Mouse (Mus musculus) hindbrain, postnatal 0 days (tissue): ENCODE results near the gene Kcnj6. TPM values are rescaled to one million over a fixed set of nuclear protein-coding genes. Genes with fewer than 3 reads are reported as not detected.

Experiments used
- ATAC-seq: fragments of 200-750 bp; cut with Nextera tagmentation; 2 replicates; pipeline ENCODE4 v1.8.0; 2017; ENCODE audit warnings: mild to moderate bottlenecking, moderate TSS enrichment, moderate library complexity
- DNase-seq: peaks from one replicate; pipeline ENCODE4 v3.0.0-alpha.2; 2015; ENCODE audit warnings: low spot score
- H3K27ac ChIP-seq: fragments of 300-500 bp; sonication (generic); 2 replicates; pipeline ENCODE4 v1.5.1; 2014; ENCODE audit warnings: mild to moderate bottlenecking
- H3K27me3 ChIP-seq: fragments of 300-500 bp; sonication (generic); 2 replicates; pipeline ENCODE4 v1.6.1; 2014; ENCODE audit warnings: low read length, mixed read lengths; ENCODE audit not compliant: insufficient read depth
- H3K36me3 ChIP-seq: fragments of 300-500 bp; sonication (generic); 2 replicates; pipeline ENCODE4 v1.6.1; 2014; ENCODE audit warnings: low read length, mixed read lengths; ENCODE audit not compliant: insufficient read depth
- H3K4me1 ChIP-seq: fragments of 300-500 bp; sonication (generic); 2 replicates; pipeline ENCODE4 v1.6.1; 2014; ENCODE audit warnings: antibody characterized with exemption, low read length, mixed read lengths; ENCODE audit not compliant: insufficient read depth
- H3K4me2 ChIP-seq: fragments of 300-500 bp; sonication (generic); 2 replicates; pipeline ENCODE4 v1.6.1; 2014; ENCODE audit warnings: low read depth, mild to moderate bottlenecking, low read length, moderate library complexity, mixed read lengths
- H3K4me3 ChIP-seq: fragments of 300-500 bp; sonication (generic); 2 replicates; pipeline ENCODE4 v1.5.1; 2014; ENCODE audit warnings: low read length
- H3K9ac ChIP-seq: fragments of 300-500 bp; sonication (generic); replicated peaks from 2 replicates; pipeline ENCODE4 v1.6.1; 2014; ENCODE audit warnings: mild to moderate bottlenecking, low read length, moderate library complexity, mixed read lengths
- H3K9me3 ChIP-seq: fragments of 300-500 bp; sonication (generic); 2 replicates; pipeline ENCODE4 v1.6.1; 2016; ENCODE audit warnings: low read length, mixed read lengths
- CTCF ChIP-seq: IDR thresholded peaks from 2 replicates; pipeline ENCODE4 v1.5.1; 2016; ENCODE audit warnings: antibody characterized with exemption, control low read depth, low read depth
- WGBS: fragments of 180-500 bp; shearing (Covaris S2); extraction: QIAGEN DNeasy Blood & Tissue Kit; methylation state at CpG from one replicate; pipeline ENCODE4 v1.1.7; 2014; 5-methylcytosine and 5-hydroxymethylcytosine counted together
- polyA plus RNA-seq: library from polyadenylated mRNA; unstranded; fragments of >200 nt; fragmentation: Nextera tagmentation; extraction: Ambion mirVana; gene quantifications from 2 replicates; pipeline ENCODE4 v1.2.1, GENCODE M21; 2015
- total RNA-seq: library from RNA; depleted of rRNA; stranded (reverse); fragments of >200 nt; gene quantifications from 2 replicates; pipeline ENCODE4 v1.2.3, GENCODE M21; 2014

The Kcnj6 gene
- total and polyA plus RNA-seq, 2 experiments from 2014 or later = 4.3 to 18.3 TPM

GRCm38 (mm10) chr16:94765129-94765528, 232.4 kb downstream of the Kcnj6 start:
- Histone ChIP-seq H3K4me1 (no peaks in the 10 kb centered on the region), H3K4me2 (peak overlapping the region; percentile 3; the same call in 1 of the 2 replicates), H3K36me3 (no peaks in the 10 kb centered on the region), H3K9me3 (no peaks in the 10 kb centered on the region), H3K27me3 (no peaks in the 10 kb centered on the region), H3K4me3 (no peak overlapping the region), H3K27ac (peak overlapping the region; percentile 38), H3K9ac (no peak overlapping the region)
- WGBS = 22% methylated on average over 8 of the region's 8 CpGs
- DNase-seq (peak; percentile 72), ATAC-seq (peak; percentile 72; the same call in 1 of the 2 replicates)
- peak; percentile 39 for TF ChIP-seq CTCF

- ATAC-seq (no peak), DNase-seq (no peak)
- WGBS = 44% methylated on average over 8 of the region's 11 CpGs
- Histone ChIP-seq H3K36me3 (no peaks in the 10 kb centered on the region), H3K9ac (no peak overlapping the region), H3K4me1 (no peaks in the 10 kb centered on the region), H3K27ac (no peak overlapping the region), H3K27me3 (no peaks in the 10 kb centered on the region), H3K4me3 (no peak overlapping the region), H3K4me2 (no peak overlapping the region), H3K9me3 (no peaks in the 10 kb centered on the region)
- no peak for TF ChIP-seq CTCF
Observed at GRCm38 (mm10) chr16:94760732-94761131, 236.8 kb downstream of the Kcnj6 start.

DNA sequence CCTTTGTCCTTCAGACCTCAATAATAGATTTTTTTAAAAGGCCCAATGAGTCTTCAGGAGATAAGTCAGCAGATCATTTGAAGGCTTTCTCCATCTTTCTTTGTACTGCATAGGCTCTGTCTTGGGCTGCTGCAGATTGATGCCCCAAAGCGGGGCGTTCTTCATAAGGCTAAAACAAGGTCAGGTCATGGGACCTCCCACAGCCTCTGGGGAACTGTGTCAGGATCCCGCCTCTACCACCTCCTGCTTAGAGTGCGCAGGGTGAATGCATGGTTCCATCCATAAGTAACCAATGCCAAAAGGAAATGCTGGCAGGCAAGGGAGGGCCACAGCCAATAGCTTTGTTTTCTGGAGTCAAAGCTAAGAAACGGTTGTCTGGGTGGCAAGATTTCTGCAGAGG, 237.7 kb downstream of the Kcnj6 start:
- 56% methylated on average over 5 of the region's 5 CpGs for WGBS
- H3K4me2 ChIP-seq = no peak overlapping the region
- no peak for ATAC-seq
- TF ChIP-seq CTCF = no peak
- H3K9ac ChIP-seq = no peak overlapping the region
- no peaks in the 10 kb centered on the region for H3K36me3 ChIP-seq
- no peaks in the 10 kb centered on the region for H3K9me3 ChIP-seq
- H3K27ac ChIP-seq = no peak overlapping the region
- no peaks in the 10 kb centered on the region for H3K4me1 ChIP-seq
- H3K27me3 ChIP-seq = no peaks in the 10 kb centered on the region
- H3K4me3 ChIP-seq = no peak overlapping the region
- DNase-seq = no peak

DNA sequence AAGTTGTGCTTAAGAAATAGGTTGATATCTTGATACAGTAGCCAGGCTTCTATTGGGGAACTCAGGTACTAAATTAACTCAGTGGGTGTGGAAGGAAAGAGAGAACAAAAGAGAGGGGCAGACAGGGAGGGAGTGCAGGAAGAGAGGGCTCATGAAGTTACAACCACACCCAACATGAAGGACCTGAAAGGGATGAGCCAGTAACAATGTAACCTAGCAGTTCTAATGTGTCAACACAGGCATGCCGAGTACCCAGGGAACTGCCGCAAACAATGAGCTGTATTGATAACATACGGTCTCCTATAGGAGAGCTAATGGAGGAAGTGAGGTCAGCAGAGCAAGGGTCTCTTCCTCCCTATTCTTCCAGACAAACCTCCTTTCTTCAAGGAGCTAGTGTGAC, 238.9 kb downstream of the Kcnj6 start:
- H3K27me3 ChIP-seq = no peaks in the 10 kb centered on the region
- no peak overlapping the region for H3K4me2 ChIP-seq
- no peaks in the 10 kb centered on the region for H3K4me1 ChIP-seq
- ATAC-seq (no peak), DNase-seq (no peak)
- H3K4me3 ChIP-seq = no peak overlapping the region
- TF ChIP-seq CTCF = no peak
- no peak overlapping the region for H3K9ac ChIP-seq
- H3K36me3 ChIP-seq = no peaks in the 10 kb centered on the region
- H3K27ac ChIP-seq = no peak overlapping the region
- H3K9me3 ChIP-seq = no peaks in the 10 kb centered on the region
- 69% methylated on average over 3 of the region's 3 CpGs for WGBS

DNA sequence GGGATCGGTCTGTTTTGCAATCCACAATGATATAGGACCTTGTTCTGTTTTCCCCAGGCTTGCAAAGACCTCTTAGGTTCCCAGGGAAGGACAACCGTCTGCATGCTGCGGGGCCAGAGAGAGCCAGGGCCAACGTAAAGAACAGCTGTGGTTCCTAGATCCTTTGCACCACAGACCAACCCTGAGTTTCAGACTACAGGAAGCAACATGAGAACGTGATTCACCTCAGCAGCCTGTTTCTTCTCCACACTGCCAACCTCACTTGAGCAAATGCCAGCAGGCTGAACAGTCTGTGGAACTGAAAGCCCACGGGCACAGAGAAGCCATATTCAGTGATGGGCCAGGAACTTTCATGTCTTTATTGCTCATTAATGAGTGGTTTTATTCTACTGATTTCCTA, 241.1 kb downstream of the Kcnj6 start:
- no peak overlapping the region for H3K4me2 ChIP-seq
- H3K36me3 ChIP-seq = no peaks in the 10 kb centered on the region
- no peak overlapping the region for H3K27ac ChIP-seq
- TF ChIP-seq CTCF = no peak
- no peak overlapping the region for H3K4me3 ChIP-seq
- no peaks in the 10 kb centered on the region for H3K9me3 ChIP-seq
- no peaks in the 10 kb centered on the region for H3K27me3 ChIP-seq
- no peak overlapping the region for H3K9ac ChIP-seq
- DNase-seq (no peak), ATAC-seq (no peak)
- 67% methylated on average over 6 of the region's 6 CpGs for WGBS
- H3K4me1 ChIP-seq = no peaks in the 10 kb centered on the region

DNA sequence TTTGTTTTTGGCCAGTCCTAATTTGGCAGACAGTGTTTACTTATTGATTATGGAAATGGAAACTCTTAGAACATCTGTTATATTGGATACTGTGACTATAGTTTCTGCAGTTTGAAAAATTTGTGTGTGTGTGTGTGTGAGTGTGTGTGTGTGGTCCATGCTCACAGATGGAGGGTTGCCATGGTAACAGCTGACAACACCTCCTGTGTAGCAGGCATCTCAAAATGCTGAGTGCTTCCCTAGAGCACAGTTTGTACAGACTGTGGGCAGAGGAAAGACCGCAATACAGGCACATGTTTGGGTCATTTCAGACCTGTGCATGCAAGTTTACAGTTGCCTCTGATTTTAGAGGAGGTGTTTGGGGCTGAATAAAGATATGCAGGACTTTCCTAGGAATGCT, 244.0 kb downstream of the Kcnj6 start:
- Histone ChIP-seq H3K4me1 (no peaks in the 10 kb centered on the region), H3K27ac (no peak overlapping the region), H3K9me3 (no peaks in the 10 kb centered on the region), H3K9ac (no peak overlapping the region), H3K4me2 (no peak overlapping the region), H3K27me3 (no peaks in the 10 kb centered on the region), H3K4me3 (no peak overlapping the region), H3K36me3 (no peaks in the 10 kb centered on the region)
- ATAC-seq (peak; percentile 70; the same call in 1 of the 2 replicates), DNase-seq (peak; percentile 81)
- no peak for TF ChIP-seq CTCF
- 58% methylated on average over 1 of the region's 1 CpGs for WGBS

- DNase-seq = peak; percentile 34
- no peak overlapping the region for H3K4me3 ChIP-seq
Observed at GRCm38 (mm10) chr16:94752781-94753180, 244.7 kb downstream of the Kcnj6 start.

More at GRCm38 (mm10) chr16:94752781-94753180, 244.7 kb downstream of the Kcnj6 start:
- H3K4me2 ChIP-seq = no peak overlapping the region
- H3K9ac ChIP-seq = no peak overlapping the region
- no peaks in the 10 kb centered on the region for H3K4me1 ChIP-seq
- no peaks in the 10 kb centered on the region for H3K27me3 ChIP-seq
- ATAC-seq = no peak
- H3K36me3 ChIP-seq = no peaks in the 10 kb centered on the region
- 41% methylated on average over 10 of the region's 10 CpGs for WGBS
- H3K27ac ChIP-seq = no peak overlapping the region
- no peaks in the 10 kb centered on the region for H3K9me3 ChIP-seq
- TF ChIP-seq CTCF = no peak
